Mouse (Mus musculus): ENCODE measurements around the gene Rnf144b. TPM values are rescaled to one million over a fixed set of nuclear protein-coding genes. Genes with fewer than 3 reads are reported as not detected.

Gene Rnf144b
- polyA plus RNA-seq, 1 experiment from 2014 or later: 0.98 TPM

- H3K36me3 ChIP-seq: no peaks in the 10 kb centered on the region
- peaks cover 65% of the 10 kb centered on the region for H3K27me3 ChIP-seq
- H3K4me3 ChIP-seq (replicated peaks): no peak overlapping the region
- peaks cover 18% of the 10 kb centered on the region for H3K4me1 ChIP-seq (replicated peaks)
- 78% methylated on average over 6 of the region's 6 CpGs for WGBS (ENCODE audit: insufficient replicate concordance)
- ATAC-seq (ENCODE audit: low read depth) (no peak), DNase-seq (no peak)
- no peak overlapping the region for H3K9ac ChIP-seq
- H3K9me3 ChIP-seq (replicated peaks): no peaks in the 10 kb centered on the region
- H3K27ac ChIP-seq: no peak overlapping the region
- no peak overlapping the region for H3K4me2 ChIP-seq
Observed at GRCm38 (mm10) chr13:47124986-47125385, 2.5 kb downstream of the Rnf144b start.

- Histone ChIP-seq H3K9me3 (replicated peaks) (no peaks in the 10 kb centered on the region), H3K27ac (no peak overlapping the region), H3K27me3 (peaks cover 60% of the 10 kb centered on the region), H3K36me3 (no peaks in the 10 kb centered on the region), H3K4me1 (replicated peaks) (peaks cover 18% of the 10 kb centered on the region), H3K4me3 (replicated peaks) (no peak overlapping the region), H3K4me2 (no peak overlapping the region), H3K9ac (no peak overlapping the region)
- ATAC-seq (ENCODE audit: low read depth) (no peak), DNase-seq (no peak)
- 63% methylated on average over 5 of the region's 5 CpGs for WGBS (ENCODE audit: insufficient replicate concordance)
Observed at GRCm38 (mm10) chr13:47125595-47125994, 3.1 kb downstream of the Rnf144b start.

- 0 out of 2 replicates have a peak, but pooled peaks cover 4% of the 10 kb centered on the region for H3K4me1 ChIP-seq (replicated peaks)
- WGBS (ENCODE audit: insufficient replicate concordance): 66% methylated on average over 4 of the region's 4 CpGs
- no peak for ATAC-seq (ENCODE audit: low read depth)
- peaks cover 34% of the 10 kb centered on the region for H3K27me3 ChIP-seq
- H3K4me3 ChIP-seq (replicated peaks): no peak overlapping the region
- no peak for DNase-seq
- H3K9me3 ChIP-seq (replicated peaks): no peaks in the 10 kb centered on the region
- no peaks in the 10 kb centered on the region for H3K36me3 ChIP-seq
- H3K9ac ChIP-seq: no peak overlapping the region
- no peak overlapping the region for H3K4me2 ChIP-seq
- no peak overlapping the region for H3K27ac ChIP-seq
Observed at GRCm38 (mm10) chr13:47129090-47129489, 6.6 kb downstream of the Rnf144b start.

GRCm38 (mm10) chr13:47133058-47133457, 10.6 kb downstream of the Rnf144b start:
- Histone ChIP-seq H3K9ac (no peak overlapping the region), H3K4me2 (no peak overlapping the region), H3K27ac (no peak overlapping the region), H3K4me1 (replicated peaks) (0 out of 2 replicates have a peak, but pooled peaks cover 4% of the 10 kb centered on the region), H3K4me3 (replicated peaks) (no peak overlapping the region), H3K27me3 (peaks cover 10% of the 10 kb centered on the region), H3K9me3 (replicated peaks) (no peaks in the 10 kb centered on the region), H3K36me3 (no peaks in the 10 kb centered on the region)
- WGBS (ENCODE audit: insufficient replicate concordance): 77% methylated on average over 8 of the region's 8 CpGs
- no peak for DNase-seq
- ATAC-seq (ENCODE audit: low read depth): no peak

- Histone ChIP-seq H3K4me1 (replicated peaks) (0 out of 2 replicates have a peak, but pooled peaks cover 4% of the 10 kb centered on the region), H3K4me2 (no peak overlapping the region), H3K4me3 (replicated peaks) (no peak overlapping the region), H3K9me3 (replicated peaks) (no peaks in the 10 kb centered on the region), H3K36me3 (0 out of 2 replicates have a peak, but pooled peaks cover 4% of the 10 kb centered on the region), H3K27ac (no peak overlapping the region), H3K9ac (no peak overlapping the region), H3K27me3 (peaks cover 10% of the 10 kb centered on the region; the same call in 1 of the 2 replicates)
- ATAC-seq (ENCODE audit: low read depth) (no peak), DNase-seq (no peak)
- WGBS (ENCODE audit: insufficient replicate concordance): 80% methylated on average over 7 of the region's 7 CpGs
Observed at GRCm38 (mm10) chr13:47134836-47135235, 12.4 kb downstream of the Rnf144b start.

DNA sequence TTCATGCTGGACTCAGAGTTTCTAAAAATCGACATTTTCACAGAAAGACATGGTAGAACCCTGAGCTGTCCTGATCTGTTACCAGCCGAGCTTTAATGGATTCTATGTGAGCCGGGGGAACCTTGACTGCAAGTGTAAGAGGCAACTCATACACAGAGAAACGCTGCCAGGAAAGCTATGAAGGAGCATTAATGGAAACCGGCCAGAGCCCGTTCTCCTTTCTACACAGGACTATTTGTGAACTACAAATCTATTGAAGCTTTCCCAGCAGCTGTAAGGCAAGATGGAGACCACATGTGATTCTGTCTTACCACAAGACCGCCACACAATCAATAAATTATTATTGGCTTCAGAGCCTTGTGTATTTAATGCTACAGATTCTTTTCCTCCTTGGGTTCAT, 13.3 kb downstream of the Rnf144b start:
- Histone ChIP-seq H3K27me3 (peaks cover 8% of the 10 kb centered on the region; the same call in 1 of the 2 replicates), H3K9me3 (replicated peaks) (no peaks in the 10 kb centered on the region), H3K4me3 (replicated peaks) (no peak overlapping the region), H3K4me2 (no peak overlapping the region), H3K36me3 (0 out of 2 replicates have a peak, but pooled peaks cover 4% of the 10 kb centered on the region), H3K27ac (no peak overlapping the region), H3K4me1 (replicated peaks) (0 out of 2 replicates have a peak, but pooled peaks cover 4% of the 10 kb centered on the region), H3K9ac (no peak overlapping the region)
- 71% methylated on average over 7 of the region's 7 CpGs for WGBS (ENCODE audit: insufficient replicate concordance)
- DNase-seq (no peak), ATAC-seq (ENCODE audit: low read depth) (no peak)

GRCm38 (mm10) chr13:47142764-47143163, 20.3 kb downstream of the Rnf144b start:
- no peaks in the 10 kb centered on the region for H3K9me3 ChIP-seq (replicated peaks)
- H3K27ac ChIP-seq: no peak overlapping the region
- ATAC-seq (ENCODE audit: low read depth) (no peak), DNase-seq (no peak)
- H3K4me3 ChIP-seq (replicated peaks): no peak overlapping the region
- H3K4me2 ChIP-seq: no peak overlapping the region
- no peak overlapping the region for H3K9ac ChIP-seq
- H3K36me3 ChIP-seq: 0 out of 2 replicates have a peak, but pooled peaks cover 4% of the 10 kb centered on the region
- no peaks in the 10 kb centered on the region for H3K4me1 ChIP-seq (replicated peaks)
- H3K27me3 ChIP-seq: no peaks in the 10 kb centered on the region
- WGBS (ENCODE audit: insufficient replicate concordance): 59% methylated on average over 6 of the region's 6 CpGs

GRCm38 (mm10) chr13:47145939-47146338, 23.5 kb downstream of the Rnf144b start:
- Histone ChIP-seq H3K4me2 (no peak overlapping the region), H3K27me3 (no peaks in the 10 kb centered on the region), H3K36me3 (no peaks in the 10 kb centered on the region), H3K9me3 (replicated peaks) (no peaks in the 10 kb centered on the region), H3K27ac (no peak overlapping the region), H3K9ac (no peak overlapping the region), H3K4me3 (replicated peaks) (no peak overlapping the region), H3K4me1 (replicated peaks) (peaks cover 8% of the 10 kb centered on the region; the same call in 1 of the 2 replicates)
- ATAC-seq (ENCODE audit: low read depth) (no peak), DNase-seq (no peak)
- 69% methylated on average over 9 of the region's 9 CpGs for WGBS (ENCODE audit: insufficient replicate concordance)

DNA sequence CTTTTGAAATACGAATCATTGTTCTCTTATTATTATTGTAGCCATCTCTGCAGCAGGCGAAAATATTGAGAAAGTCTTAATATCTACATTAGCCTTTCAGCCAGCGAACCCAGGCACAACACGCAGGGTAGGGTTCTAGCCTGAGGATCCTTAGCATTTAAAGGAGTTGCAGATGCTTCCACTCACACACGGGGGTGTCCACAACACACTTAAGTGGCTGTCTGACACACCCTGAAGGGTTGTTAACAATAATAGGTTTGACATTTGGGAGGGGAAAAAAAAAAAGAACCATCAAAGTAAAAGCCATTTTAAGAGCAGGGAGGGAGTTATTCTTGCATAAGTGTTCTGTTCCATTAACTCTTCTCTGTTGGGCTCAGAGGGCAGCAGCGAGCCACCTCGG, 23.9 kb downstream of the Rnf144b start:
- no peaks in the 10 kb centered on the region for H3K9me3 ChIP-seq (replicated peaks)
- no peak overlapping the region for H3K9ac ChIP-seq
- 70% methylated on average over 7 of the region's 7 CpGs for WGBS (ENCODE audit: insufficient replicate concordance)
- no peaks in the 10 kb centered on the region for H3K36me3 ChIP-seq
- no peak overlapping the region for H3K27ac ChIP-seq
- H3K4me2 ChIP-seq: no peak overlapping the region
- DNase-seq (no peak), ATAC-seq (ENCODE audit: low read depth) (no peak)
- no peaks in the 10 kb centered on the region for H3K27me3 ChIP-seq
- peaks cover 8% of the 10 kb centered on the region; the same call in 1 of the 2 replicates for H3K4me1 ChIP-seq (replicated peaks)
- no peak overlapping the region for H3K4me3 ChIP-seq (replicated peaks)

DNA sequence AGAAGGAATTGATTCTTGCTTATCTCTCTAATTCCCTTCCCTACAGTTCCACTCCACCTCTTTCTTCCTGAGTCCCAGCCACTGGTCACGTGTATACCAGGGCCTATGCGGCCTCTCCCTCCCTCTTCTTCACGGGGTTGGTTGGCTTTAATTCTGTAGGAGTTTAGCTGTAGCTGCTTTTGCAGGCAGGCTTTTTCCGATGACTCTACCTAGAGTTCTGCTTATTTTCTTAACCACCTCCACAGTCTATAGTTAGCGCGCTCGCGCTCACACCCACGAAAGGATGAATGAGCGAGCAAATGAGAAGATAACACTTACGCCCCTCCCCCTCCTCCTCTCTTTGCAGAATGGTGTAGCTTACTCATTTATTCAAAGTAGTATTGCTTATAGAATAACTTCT, 26.1 kb downstream of the Rnf144b start:
- no peak overlapping the region for H3K4me3 ChIP-seq (replicated peaks)
- no peak for DNase-seq

DNA sequence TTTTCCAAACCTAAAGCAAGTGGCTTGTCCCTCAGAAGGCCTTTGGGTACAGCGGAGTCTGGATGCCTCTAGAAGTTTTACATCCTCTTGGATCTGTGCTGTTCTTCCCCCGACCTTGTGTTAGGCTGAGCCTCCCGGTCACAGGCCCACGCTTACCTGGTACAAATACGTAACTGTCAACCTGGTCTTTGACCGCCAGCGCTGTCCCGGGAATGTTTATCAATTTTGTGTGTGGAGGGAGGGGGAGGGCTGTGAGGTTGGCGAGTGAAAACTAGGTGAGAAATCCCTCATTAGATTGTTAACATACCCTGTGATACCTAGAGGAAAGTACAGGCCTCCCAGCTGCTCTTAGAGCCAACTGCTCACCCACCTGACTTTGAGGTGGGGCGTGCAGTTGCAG, 27.5 kb downstream of the Rnf144b start:
- Histone ChIP-seq H3K36me3 (no peaks in the 10 kb centered on the region), H3K27me3 (no peaks in the 10 kb centered on the region), H3K9ac (no peak overlapping the region), H3K4me3 (replicated peaks) (no peak overlapping the region), H3K4me2 (no peak overlapping the region), H3K4me1 (replicated peaks) (peaks cover 8% of the 10 kb centered on the region; the same call in 1 of the 2 replicates), H3K27ac (no peak overlapping the region), H3K9me3 (replicated peaks) (no peaks in the 10 kb centered on the region)
- DNase-seq (no peak), ATAC-seq (ENCODE audit: low read depth) (no peak)
- 73% methylated on average over 10 of the region's 10 CpGs for WGBS (ENCODE audit: insufficient replicate concordance)

More for the DNA sequence above, 26.1 kb downstream of the Rnf144b start:
- ATAC-seq (ENCODE audit: low read depth): no peak
- H3K4me1 ChIP-seq (replicated peaks): peaks cover 8% of the 10 kb centered on the region; the same call in 1 of the 2 replicates
- H3K9ac ChIP-seq: no peak overlapping the region
- no peaks in the 10 kb centered on the region for H3K27me3 ChIP-seq
- no peaks in the 10 kb centered on the region for H3K36me3 ChIP-seq
- H3K4me2 ChIP-seq: no peak overlapping the region
- no peaks in the 10 kb centered on the region for H3K9me3 ChIP-seq (replicated peaks)
- H3K27ac ChIP-seq: no peak overlapping the region
- 46% methylated on average over 11 of the region's 11 CpGs for WGBS (ENCODE audit: insufficient replicate concordance)

- no peak for ATAC-seq (ENCODE audit: low read depth)
Observed at GRCm38 (mm10) chr13:47151060-47151459, 28.6 kb downstream of the Rnf144b start.

More at GRCm38 (mm10) chr13:47151060-47151459, 28.6 kb downstream of the Rnf144b start:
- Histone ChIP-seq H3K27me3 (no peaks in the 10 kb centered on the region), H3K4me2 (no peak overlapping the region), H3K4me3 (replicated peaks) (no peak overlapping the region), H3K9ac (no peak overlapping the region), H3K9me3 (replicated peaks) (no peaks in the 10 kb centered on the region), H3K27ac (no peak overlapping the region), H3K4me1 (replicated peaks) (peaks cover 8% of the 10 kb centered on the region; the same call in 1 of the 2 replicates), H3K36me3 (no peaks in the 10 kb centered on the region)
- WGBS (ENCODE audit: insufficient replicate concordance): 76% methylated on average over 14 of the region's 14 CpGs
- no peak for DNase-seq

All from liver, embryonic 13.5 days (tissue).